Mouse (Mus musculus) C3H10T1/2 (cell line): Measurements from ENCODE around the gene Vmn2r43. TPM values are rescaled to one million over a fixed set of nuclear protein-coding genes. Genes with fewer than 3 reads are reported as not detected.

Source experiments
- polyA plus RNA-seq, 2 experiments: library from polyadenylated mRNA; unstranded; fragments of >200 nt; fragmentation: generic; extraction: Trizol; gene quantifications; one replicate each; pipeline ENCODE4 v1.2.1; 2012; ENCODE audit warnings: missing spikeins in 2 of 2

The Vmn2r43 gene
- polyA plus RNA-seq: not detected

DNA sequence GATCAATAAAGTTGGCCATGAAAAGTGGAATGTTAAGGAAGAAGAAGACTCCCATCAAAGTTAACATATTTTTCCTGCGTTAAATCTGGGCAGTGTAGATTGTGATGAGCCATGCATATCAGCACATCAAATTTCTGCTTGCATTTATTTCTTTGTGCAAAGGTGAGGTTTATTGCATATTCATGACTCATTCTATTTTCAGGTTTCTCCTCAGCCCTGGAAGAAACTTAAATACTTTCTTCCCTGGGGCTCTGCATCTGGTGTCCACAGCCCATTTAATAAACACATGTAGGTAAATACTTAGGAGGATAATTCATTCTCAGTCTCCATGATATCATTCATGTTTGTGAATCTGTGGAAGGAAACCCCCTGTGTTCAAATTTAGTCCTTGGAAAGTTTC, at the start of gene Vmn2r43:
TSS of gene Vmn2r43 (minus strand) at position 101 of the 400 bp plus-strand sequence.

DNA sequence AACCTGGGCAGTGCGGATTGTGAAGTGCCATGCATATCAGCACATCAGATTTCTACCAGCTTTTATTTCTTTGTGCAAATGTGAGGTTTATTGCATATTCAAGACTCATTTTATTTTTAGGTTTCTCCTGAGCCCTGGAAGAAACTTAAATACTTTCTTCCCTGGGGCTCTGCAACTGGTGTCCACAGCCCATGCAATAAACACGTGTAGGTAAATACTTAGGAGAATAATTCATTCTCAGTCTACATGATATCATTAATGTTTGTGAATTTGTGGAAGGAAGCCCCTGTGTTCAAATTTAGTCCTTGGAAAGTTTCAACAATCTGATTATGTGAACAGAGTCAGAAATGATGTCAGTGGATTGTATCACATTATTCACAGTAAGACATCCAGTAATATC, 60.2 kb downstream of the Vmn2r43 start, which contains the start of gene Vmn2r42:
TSS of gene Vmn2r42 (minus strand) at position 101 of the 400 bp plus-strand sequence.

Other genes with a start within 250 kb of the Vmn2r43 start
- gene Vmn2r41, start 98.9 kb downstream of the Vmn2r43 start, polyA plus RNA-seq: not detected
- gene Vmn2r42, start 60.3 kb downstream of the Vmn2r43 start, polyA plus RNA-seq: not detected
- gene Vmn2r44, start 122.7 kb upstream of the Vmn2r43 start, polyA plus RNA-seq: not detected
- gene Vmn2r45, start 228.5 kb upstream of the Vmn2r43 start, polyA plus RNA-seq: not detected